ENCODE assay signal across 9 mouse cellular contexts in the genomic region with DNA sequence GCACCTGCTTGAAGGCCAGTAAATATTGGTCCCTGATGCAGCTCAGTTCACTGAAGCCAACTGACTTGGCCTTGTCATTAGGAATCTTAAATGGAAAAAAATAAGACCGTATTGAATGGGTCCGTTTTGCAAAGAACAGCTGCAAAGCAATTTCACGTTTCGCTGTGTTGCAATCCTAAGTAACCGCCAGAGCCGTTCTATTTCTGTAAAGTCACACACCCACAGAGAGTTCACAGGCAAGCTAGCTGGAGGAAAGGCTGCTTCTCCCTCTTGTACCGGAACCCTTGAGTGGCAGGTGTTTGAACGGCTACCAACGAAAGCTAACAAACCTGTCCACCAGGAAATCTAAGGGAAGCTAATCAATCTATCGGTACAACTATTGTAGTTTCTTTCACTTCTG.
DNase-seq lines count a peak whose midpoint lies in the region; ATAC-seq and TF ChIP-seq lines count a peak whose summit lies in the region.
"Had no signal": no experiment of that assay in that cellular context is flagged by ENCODE, and none has a peak within 500 bp of the region (broad histone marks: within the 10 kb centered on the region; RNA-seq: fewer than 3 reads in every experiment).

No protein-coding gene starts in this region.

- no peak for TF ChIP-seq CTCF in brain, embryonic 14.5 days (IDR thresholded peaks at IDR 0.05; ENCODE audit: borderline replicate concordance, extremely low read depth, insufficient read depth, insufficient read length)

- TF ChIP-seq POLR2A in brain, embryonic 14.5 days (IDR thresholded peaks at IDR 0.05; ENCODE audit: borderline replicate concordance, extremely low read depth, insufficient read depth, insufficient read length, poor library complexity, severe bottlenecking): no peak

- peak; percentile 39 to 72 for DNase-seq in heart, adult 18-20 months
- no peak for DNase-seq in heart, postnatal 4 days
- DNase-seq in brain, embryonic 14.5 days (ENCODE audit: low read depth): peak; percentile 31
- DNase-seq in layer of hippocampus, adult 9-11 months: peak; percentile 69
- no peak for DNase-seq in spleen, adult 18-20 months
- DNase-seq in natural killer cell, adult 2 months (ENCODE audit: low spot score in 2 of 2): no peak
- DNase-seq: liver, embryonic 13.5 days had no signal

- peak; percentile 95 for ATAC-seq in megakaryocyte, adult 5-6 weeks (ENCODE audit: poor library complexity, severe bottlenecking)
- ATAC-seq in cerebellum, adult (ENCODE audit: insufficient number of reproducible peaks, low FRiP score, low TSS enrichment): no peak

Comparison
In these comparisons a context has a peak if more than half of its experiments do, and no peak if none do; other contexts are left out.
1. DNase-seq: peak in heart, adult 18-20 months (2 of 2), brain, embryonic 14.5 days (single experiment) and layer of hippocampus, adult 9-11 months (single experiment); none in heart, postnatal 4 days (single experiment), spleen, adult 18-20 months (0 of 2) and natural killer cell, adult 2 months (0 of 2).